Mouse (Mus musculus): ENCODE data around the gene E2f8. TPM values are rescaled to one million over a fixed set of nuclear protein-coding genes. Genes with fewer than 3 reads are reported as not detected.
A peak's percentile ranks its signal among the peaks of the same experiment; 100 is the strongest.

The E2f8 gene
- total RNA-seq, 2 experiments from 2014 or later = 1.6 to 2.0 TPM

DNA sequence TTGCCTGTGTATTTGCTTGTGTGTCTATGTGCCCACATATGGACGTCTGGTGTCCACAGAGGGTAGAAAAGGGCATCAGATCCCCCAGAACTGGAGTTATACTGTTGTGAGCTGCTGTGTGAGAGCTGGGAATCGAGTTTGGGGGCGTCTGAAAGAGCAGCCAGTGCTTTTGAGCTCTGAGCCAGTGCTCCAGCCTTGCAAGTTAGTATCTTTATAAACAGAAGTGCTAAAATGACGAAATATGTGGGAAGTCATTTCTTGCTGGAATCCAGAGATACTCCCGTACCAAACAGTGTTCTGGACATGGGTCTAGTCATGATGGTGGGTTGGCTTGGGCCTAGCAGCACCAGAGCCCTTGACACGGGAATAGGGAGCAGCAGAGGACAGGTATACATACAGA lies 13.4 kb upstream of the E2f8 start:
- DNase-seq = no peak
- intact Hi-C loops (cut with DNase I; ENCODE audit: low total_unique reads) = loop anchor here (5.0 kb wide), 1 partner anchor 223 kb away; no protein-coding TSS in a partner anchor

- intact Hi-C loops (cut with DNase I; ENCODE audit: low total_unique reads) = loop anchor here (5.0 kb wide), 1 partner anchor 223 kb away; no protein-coding TSS in a partner anchor
- DNase-seq = peak; percentile 32
These were observed 12.8 kb upstream of the E2f8 start for GRCm38 (mm10) chr7:48894152-48894551.

GRCm38 (mm10) chr7:48893093-48893492 lies 11.7 kb upstream of the E2f8 start:
- DNase-seq = no peak
- intact Hi-C loops (cut with DNase I; ENCODE audit: low total_unique reads) = loop anchor here (5.0 kb wide), 1 partner anchor 224 kb away; no protein-coding TSS in a partner anchor

DNA sequence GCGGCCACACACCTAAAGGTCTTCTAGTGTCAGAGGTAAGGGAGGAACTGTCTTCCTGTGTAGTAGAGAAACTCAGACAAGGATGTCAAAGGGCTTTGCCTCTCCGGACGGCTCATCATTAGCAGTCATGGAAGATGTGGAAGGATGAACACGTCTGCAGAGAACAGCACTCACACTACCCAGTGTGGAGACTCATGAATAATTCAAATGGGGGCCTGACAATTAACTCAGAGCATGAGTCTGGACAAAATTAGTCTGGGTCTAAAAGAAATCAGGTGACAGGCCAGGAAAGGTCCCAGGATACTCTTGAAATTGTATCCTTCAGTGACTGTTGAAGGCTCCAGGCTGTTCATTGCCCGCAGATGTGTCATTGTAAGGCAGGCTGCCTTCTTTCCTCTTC lies 9.6 kb upstream of the E2f8 start:
- no peak for DNase-seq
- intact Hi-C loops (cut with DNase I; ENCODE audit: low total_unique reads) = loop anchor here (5.0 kb wide), 1 partner anchor 226 kb away; no protein-coding TSS in a partner anchor

- DNase-seq = no peak
- intact Hi-C loops (cut with DNase I; ENCODE audit: low total_unique reads) = no loop called here
These were observed 7.4 kb upstream of the E2f8 start for GRCm38 (mm10) chr7:48888751-48889150.

DNA sequence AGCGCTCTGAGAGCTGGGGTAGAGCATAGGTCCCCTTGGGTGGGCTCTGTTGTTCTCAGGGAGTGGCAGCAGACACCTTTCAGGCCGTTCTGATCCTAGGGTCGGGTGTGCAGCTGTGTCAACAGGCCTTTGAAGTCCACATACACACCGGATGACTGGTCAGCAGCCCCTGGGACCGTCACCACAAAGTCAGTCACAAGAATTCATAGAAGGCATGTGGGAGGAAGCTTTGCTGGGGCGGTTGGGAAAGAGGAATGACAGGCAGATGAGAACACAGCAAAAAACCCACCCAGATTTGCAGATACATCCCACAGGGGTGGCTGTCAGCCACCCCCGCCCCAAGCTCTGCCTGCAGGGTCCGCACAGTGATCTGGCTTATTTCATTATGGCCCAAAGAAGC lies 6.6 kb upstream of the E2f8 start:
- intact Hi-C loops (cut with DNase I; ENCODE audit: low total_unique reads) = no loop called here

DNA sequence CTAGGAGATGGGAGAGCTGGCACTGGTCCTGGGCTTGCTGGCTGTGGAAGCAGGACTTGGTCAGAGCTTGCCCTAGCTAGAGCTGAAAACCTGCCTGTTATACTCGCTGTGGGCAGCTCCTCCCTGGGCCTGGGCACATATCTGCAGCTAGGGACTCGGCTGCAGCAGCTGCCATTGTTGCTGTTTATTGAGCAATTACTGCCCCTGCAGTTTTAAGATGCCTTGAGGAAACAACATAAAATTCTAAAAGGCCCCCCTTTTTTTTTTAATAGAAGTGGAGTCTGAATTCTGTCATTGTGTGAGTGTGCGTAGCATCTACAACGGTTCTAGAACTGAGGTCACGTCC lies 2.8 kb upstream of the E2f8 start:
- intact Hi-C loops (cut with DNase I; ENCODE audit: low total_unique reads) = no loop called here
- no peak for DNase-seq

More for the DNA sequence above, 6.6 kb upstream of the E2f8 start:
- no peak for DNase-seq

DNA sequence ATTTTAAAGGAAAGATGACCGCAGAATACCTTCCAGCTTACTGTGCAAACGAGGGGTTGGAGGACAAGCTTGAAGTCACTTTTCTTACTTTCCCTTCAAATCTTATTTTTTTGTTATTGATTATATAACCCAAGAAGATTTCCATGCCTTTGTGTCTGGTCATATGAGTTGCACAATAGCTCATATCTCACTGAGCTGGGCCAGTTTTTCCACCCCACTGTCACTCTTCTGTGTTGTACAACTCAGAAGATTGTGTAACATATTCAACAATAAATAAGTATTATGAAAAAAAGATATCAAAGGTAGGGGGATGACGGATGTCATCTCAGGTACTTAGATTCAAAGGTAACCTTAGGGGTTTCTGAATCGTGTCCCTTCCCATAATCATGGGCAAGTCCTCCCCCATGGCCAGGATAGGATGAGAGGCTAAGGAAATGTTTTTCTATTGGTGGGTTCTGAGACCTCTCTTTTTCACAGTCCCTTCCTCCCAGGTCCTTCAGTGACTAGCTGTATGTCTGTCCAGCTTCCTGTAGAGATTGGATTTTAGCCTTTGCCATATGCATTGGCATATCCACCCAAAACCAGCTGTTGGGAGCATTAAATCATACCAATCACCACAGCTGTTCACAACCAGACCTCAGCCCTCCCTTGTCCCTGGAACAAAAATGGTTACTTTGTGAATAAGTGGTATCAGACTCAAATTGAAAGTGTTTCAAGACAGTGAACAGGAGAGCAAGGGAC lies 2.3 kb upstream of the E2f8 start:
- intact Hi-C loops (cut with DNase I; ENCODE audit: low total_unique reads) = no loop called here
- DNase-seq = no peak

- DNase-seq = no peak
- intact Hi-C loops (cut with DNase I; ENCODE audit: low total_unique reads) = no loop called here
These were observed 694 bp upstream of the E2f8 start for GRCm38 (mm10) chr7:48881971-48882609.

GRCm38 (mm10) chr7:48880591-48881481 lies 560 bp downstream of the E2f8 start:
- intact Hi-C loops (cut with DNase I; ENCODE audit: low total_unique reads) = no loop called here

DNA sequence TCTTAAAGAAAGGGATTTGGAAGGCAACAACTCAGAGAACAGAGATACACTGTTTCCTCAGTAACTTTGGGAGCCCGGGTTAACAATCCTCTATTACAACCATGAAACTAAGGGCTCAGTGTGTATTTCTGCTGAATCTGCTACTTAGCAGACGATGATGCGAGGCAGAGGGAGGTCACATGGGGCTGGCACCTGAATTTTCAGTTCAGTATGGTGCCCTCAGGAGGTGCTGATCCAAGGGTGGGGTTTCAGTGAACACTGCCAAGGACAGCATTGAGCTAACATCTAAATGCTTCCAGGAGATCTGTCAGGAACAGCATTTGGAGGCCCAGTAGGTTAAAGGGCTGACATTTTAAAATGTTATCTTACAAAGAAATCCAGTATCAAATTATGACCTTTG lies 1.8 kb downstream of the E2f8 start:
- intact Hi-C loops (cut with DNase I; ENCODE audit: low total_unique reads) = loop anchor here (5.0 kb wide), 1 partner anchor 127 kb away; no protein-coding TSS in a partner anchor
- no peak for DNase-seq

More at GRCm38 (mm10) chr7:48880591-48881481, 560 bp downstream of the E2f8 start:
- DNase-seq = peak; percentile 97

DNA sequence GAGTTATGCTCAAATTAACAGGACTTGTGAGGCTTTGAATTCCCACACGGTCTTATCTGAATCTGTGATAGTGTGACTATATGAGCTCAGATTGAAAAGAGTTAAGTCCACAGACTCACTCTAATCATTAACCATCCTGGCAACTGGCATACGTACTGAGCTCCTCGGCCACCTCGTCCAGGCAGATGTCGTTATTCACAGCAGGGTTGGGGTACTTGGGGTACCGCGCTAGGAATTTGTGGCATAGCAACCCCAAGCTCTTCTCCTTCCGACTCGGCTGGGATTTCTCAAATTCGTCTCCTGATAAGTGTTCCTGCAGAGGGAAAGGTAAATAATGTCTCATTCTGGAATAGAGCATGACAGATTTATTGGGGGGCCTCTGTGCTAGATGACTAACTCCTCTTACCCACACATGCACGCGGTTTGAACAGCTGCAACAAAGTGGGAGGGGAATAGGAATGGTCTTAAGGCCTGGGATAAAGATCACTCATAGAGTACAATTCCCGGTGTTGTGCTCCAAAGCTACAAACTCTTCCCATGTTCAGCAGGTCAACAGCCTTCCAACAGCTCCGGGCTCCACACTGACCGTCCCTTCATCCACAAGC lies 3.5 kb downstream of the E2f8 start:
- DNase-seq = no peak
- intact Hi-C loops (cut with DNase I; ENCODE audit: low total_unique reads) = loop anchor here (5.0 kb wide), 1 partner anchor 126 kb away; no protein-coding TSS in a partner anchor

DNA sequence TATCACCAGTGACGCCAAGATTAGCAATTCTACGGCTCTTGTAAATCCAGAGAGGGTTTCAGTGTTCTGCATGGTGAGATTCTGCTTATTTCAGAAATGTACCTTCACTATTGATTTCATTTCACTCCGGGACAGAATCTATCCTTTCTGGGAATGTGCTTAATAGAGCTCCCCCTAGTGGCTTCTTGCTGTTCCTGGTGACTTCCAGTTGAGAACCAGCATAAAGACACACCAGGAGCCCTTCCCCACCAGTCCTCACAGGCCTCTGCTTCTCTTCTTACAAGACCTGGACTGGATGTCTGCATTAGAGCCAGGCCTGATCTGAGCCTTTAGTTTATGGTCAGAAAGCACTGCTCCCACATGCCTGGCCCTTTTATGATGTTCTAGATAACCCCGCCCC lies 4.9 kb downstream of the E2f8 start:
- DNase-seq = no peak
- intact Hi-C loops (cut with DNase I; ENCODE audit: low total_unique reads) = loop anchor here (5.0 kb wide), 1 partner anchor 124 kb away; no protein-coding TSS in a partner anchor

DNA sequence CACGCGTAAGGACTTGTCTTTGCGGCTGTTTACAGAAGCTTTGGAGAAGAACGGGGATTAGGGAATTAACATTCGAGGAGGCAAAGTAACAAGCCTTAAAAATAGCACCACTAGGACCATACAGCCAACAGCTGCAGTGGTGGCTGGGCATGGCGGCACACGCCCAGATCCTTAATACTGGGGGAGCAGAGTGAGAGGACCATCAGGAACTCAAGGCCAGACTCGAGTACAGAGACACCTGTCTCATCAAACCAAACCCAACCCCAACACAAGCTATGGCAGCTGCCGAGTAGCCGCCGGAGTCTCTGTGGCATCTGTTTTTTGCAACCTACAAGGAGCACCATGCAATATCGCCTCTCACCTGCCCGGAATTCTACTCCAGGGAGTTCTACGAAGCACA lies 6.3 kb downstream of the E2f8 start:
- intact Hi-C loops (cut with DNase I; ENCODE audit: low total_unique reads) = loop anchor here (5.0 kb wide), 1 partner anchor 123 kb away; no protein-coding TSS in a partner anchor
- no peak for DNase-seq

- intact Hi-C loops (cut with DNase I; ENCODE audit: low total_unique reads) = loop anchor here (5.0 kb wide), 1 partner anchor 44 kb away; no protein-coding TSS in a partner anchor
These were observed 10.1 kb downstream of the E2f8 start for GRCm38 (mm10) chr7:48871292-48871691.

GRCm38 (mm10) chr7:48870579-48871180 lies 10.7 kb downstream of the E2f8 start:
- DNase-seq = no peak
- intact Hi-C loops (cut with DNase I; ENCODE audit: low total_unique reads) = loop anchor here (5.0 kb wide), 1 partner anchor 43 kb away; no protein-coding TSS in a partner anchor

More at GRCm38 (mm10) chr7:48871292-48871691, 10.1 kb downstream of the E2f8 start:
- DNase-seq = no peak

GRCm38 (mm10) chr7:48870144-48870543 lies 11.3 kb downstream of the E2f8 start:
- intact Hi-C loops (cut with DNase I; ENCODE audit: low total_unique reads) = loop anchor here (5.0 kb wide), 1 partner anchor 43 kb away; no protein-coding TSS in a partner anchor
- DNase-seq = no peak

GRCm38 (mm10) chr7:48867576-48867975 lies 13.8 kb downstream of the E2f8 start:
- intact Hi-C loops (cut with DNase I; ENCODE audit: low total_unique reads) = no loop called here
- no peak for DNase-seq

All from gastrocnemius, postnatal 14 days (tissue).